Mouse (Mus musculus) thymus, adult 18-20 months (tissue): ENCODE measurements at regions not wholly inside any gene's neighbourhood (a gene's known extent, or its start where the extent isn't known, plus 50 kb on each side); places are given as distances from the start of the nearest gene placed in this dataset.

Experiments used
- DNase-seq, 2 experiments: peaks; one replicate each; pipeline ENCODE4 v3.0.0; 2022; ENCODE audit warnings: mixed read lengths in 2 of 2

DNA sequence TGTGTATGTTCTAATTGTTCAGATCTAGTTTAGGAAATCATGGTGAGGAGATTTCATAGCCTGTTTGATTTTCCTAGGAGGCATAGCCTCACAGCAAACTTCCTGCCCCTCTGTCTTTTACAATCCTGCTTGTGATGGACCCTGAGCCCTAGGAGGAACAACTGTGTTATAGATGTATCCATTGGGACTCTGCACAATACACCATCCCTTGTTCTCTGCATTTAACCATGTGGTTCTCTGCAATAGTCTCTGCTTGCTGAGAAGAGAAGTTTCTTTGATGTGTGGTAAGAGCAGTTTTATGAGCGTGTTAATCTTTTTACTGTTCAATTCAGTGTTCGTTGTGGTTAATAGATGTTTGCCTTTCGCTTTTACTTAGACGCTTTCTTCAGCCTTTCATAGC is 95.9 kb upstream of the Slc13a1 start:
- DNase-seq = no peak

DNA sequence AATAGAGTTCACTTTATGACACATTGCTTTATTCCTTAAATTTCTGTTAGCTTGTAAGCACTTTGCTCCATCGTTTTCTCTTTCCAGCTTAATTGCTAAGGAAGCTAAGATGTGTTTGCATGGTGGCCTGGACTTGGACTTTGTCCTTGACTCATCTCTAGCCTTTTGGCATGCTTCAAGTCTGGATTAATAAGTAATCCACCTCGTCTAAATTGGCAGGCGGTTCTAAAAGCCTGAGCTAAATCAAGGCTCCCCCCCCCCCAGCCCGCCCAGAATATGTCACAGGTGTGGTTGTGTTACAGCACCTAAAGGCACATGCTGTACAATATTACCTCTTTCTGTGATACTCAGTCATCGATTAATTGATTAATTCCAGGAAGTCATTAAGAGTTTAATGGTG is 94.7 kb upstream of the Slc13a1 start:
- no peak for DNase-seq

DNA sequence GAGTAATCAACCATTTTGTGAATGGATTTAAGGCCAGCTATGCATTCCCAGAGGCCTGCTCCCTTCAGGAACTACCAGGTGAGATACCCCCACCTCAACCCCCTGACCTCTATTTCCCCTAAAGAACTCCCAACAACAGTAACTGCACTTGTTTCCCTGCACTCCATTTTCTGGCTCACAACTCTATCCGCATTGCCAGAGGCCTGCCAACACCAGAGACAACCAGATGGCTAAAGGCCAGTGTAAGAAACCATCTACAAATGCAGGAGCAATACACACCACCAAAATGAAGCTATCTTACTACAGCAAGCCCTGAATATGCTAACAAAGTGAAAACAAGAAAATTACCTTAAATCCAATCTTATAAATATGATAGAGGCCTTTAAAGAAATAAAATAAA is 77.7 kb upstream of the Slc13a1 start:
- no peak for DNase-seq

DNA sequence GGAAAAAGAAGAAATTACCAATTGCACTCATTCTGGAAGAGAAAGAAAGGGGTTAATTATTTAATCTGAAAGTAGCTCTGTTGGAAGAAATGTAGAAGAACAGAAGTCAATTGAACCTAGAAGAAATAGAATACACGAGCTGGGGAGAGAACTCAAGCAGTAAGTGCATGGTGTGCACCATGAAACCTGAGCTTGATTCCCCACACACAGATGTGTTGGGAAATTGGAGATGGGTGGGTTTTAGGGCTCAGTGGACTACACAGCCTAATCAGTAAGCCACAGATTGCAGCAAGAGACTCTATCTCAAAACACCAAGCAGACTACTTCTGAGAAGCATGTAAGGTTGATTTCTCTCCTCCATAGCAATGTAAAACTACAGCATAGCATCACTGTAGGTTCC is 70.6 kb upstream of the Slc13a1 start:
- no peak for DNase-seq

DNA sequence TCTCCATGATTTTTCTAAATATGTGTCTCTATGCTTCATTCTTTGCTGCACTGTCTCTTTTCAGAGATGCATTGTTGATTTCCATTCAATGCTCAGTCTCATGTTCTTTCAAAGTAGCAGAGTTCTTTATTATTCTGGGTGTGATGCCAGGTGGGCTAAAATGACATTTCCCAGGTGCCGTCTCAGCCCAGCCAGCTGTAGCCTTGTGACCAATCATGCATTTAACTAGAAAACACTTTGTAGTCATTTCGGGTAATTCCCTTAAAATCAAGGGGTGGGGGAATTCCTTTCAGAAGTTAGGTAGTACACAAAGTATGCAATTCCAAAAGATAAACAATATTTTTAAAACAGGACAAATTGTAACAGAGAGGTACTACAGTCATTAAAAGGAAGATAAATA is 70.2 kb upstream of the Slc13a1 start:
- DNase-seq = no peak

DNA sequence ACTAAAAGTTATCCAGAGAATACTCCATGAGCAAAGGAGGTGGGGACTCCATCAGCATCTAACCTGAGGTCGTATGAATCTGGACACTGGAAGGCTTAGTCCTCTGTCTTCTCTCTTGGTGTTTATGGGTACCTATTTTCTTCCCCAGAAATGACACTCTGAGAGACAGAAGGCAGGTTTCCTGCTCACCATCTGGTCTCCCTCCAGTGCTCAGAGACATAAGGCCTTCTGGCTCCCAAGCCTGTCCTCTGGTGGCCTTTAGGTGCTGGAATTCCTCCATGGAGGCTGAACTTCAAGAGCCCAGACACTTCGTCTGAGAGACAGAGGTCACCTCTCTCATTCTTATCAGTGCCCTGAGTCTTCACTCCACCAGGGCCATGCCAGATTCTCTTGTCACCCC is 65.7 kb upstream of the Slc13a1 start:
- no peak for DNase-seq

DNA sequence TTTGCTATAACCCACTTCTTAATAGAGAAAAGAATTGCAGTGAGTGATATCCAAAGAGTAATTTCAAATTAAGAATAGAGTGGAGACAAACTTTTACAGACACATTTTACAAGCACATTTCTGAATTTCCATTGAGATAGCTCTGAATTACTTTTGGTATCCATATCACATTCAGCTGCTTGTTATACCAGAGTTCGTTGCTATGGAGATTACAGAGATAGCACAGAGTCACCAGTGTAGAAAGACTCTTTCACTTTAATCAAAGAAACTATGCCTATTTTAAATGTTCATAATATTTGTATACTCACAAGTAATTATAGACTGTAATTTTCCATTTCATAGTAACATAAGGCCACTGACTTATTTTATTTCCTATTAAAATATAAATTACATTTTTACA is 52.7 kb upstream of the Slc13a1 start:
- DNase-seq = no peak

DNA sequence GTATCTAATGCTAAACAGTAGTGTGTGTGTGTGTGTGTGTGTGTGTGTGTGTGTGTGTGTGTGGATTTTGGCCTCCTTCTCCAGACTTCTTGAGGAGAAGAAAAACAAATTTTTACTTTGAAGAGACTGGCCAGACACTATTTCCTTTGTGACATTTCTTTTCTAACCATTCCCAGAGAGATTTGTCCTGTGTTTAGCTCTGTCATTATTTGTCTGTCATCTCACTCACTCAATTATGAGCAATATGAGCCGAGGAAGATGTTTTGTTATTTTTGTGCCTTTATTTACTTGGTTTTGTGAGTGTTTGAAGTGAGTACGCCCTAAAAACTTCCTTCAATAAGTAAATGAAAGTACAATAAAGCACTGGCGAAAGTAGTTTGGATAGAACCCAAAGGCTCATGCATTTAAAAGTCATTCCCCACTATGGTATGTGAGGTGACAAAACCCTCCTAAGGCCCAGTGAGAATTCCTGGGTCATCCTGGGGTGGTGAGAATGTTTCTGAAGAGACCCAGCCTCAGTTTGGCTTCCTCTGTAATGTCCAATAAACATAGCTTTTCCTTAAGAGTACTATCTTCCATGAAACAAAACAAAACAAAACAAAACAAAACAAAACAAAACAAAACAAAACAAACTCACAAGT is 52.1 kb upstream of the Slc13a1 start:
- no peak for DNase-seq
